Mouse (Mus musculus): ENCODE results near the gene Dcst1.

Gene Dcst1

DNA sequence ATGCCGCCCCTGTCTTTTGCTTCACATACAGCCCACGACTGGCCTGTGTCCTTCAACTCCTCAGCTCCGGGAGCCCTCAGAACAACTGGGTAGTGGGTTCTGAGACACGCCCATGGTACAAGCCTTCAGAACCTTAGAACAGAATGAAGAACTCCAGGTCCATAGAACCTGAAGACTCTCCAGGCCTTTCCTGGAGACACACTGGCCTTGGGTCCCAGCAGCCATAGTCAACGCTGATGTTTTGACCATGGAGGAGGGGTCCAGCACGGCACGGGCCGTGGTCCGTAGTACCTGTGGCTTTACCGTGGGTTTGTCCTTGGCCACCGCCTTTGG, at the start of gene Dcst1:
Gene Dcst1 (minus strand): TSS at position 101 of the 333 bp plus-strand sequence.
- DNase-seq (ENCODE audit: low read depth, low spot score): no peak

DNA sequence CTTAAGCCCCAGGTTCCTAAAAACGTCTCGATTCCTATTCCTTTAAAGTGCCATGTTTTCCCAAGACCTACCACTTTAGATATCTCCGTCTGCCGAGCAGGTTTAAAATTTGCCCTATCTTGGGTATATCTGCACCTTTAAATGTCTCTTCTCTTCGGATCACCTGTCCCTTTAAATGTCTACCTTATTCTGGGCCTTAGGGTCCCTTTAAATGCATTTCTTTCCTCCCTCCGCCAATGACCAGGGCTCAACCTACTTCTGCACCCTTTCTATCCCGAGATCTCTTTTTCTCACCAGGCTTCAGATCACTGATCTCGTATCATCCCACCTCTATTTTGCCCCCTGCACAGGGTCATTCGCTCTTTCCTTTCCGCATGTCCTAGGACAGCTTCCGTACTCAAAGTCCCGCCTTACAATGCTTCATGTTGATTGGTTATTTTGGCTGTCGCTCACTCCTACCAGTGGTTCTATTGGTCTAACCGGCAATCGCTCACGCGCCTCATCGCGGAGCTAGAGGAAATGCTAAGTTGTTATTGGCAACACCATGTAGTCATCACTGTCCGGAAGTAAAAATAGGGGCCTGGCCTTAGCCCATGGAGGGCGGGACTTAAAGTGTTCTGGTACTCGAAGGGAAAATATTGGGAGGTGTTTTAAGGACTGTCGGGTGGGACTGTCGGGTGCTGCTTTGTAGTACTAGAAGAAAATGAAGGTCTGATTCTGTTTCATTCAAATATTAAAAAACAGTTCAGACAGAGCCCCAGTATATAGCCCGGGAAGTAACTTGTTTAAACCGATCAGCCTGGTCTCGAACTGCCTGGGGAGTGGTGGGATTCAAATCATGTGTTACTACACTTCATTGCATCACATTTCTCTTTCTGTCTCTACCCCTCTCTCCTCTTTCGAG, 46.7 kb upstream of the Dcst1 start, which contains the start of gene Flad1:
Gene Flad1 (minus strand): TSS at position 381 of the 904 bp plus-strand sequence.
- peak; percentile 99 for DNase-seq (ENCODE audit: low read depth, low spot score)

DNA sequence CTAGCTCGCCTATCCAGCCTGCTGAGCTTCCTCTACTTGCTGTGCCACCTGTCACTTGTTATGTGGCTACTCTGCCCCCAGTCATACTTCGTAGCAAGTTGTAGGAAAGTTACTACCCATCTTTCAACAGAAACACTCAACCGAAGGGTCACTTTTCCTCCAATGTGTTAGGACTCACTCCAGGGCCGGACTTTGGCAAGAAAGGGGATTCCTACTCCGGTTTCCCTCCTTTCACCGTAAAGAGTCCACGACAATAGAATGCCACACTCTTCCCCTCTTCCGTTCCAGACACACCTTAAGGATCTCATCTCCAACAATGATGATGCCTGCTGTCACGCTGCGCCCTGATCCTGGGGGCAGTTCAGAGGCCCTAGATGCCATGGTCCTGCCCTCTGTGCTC, 45.8 kb upstream of the Dcst1 start:
- DNase-seq (ENCODE audit: low read depth, low spot score): no peak

DNA sequence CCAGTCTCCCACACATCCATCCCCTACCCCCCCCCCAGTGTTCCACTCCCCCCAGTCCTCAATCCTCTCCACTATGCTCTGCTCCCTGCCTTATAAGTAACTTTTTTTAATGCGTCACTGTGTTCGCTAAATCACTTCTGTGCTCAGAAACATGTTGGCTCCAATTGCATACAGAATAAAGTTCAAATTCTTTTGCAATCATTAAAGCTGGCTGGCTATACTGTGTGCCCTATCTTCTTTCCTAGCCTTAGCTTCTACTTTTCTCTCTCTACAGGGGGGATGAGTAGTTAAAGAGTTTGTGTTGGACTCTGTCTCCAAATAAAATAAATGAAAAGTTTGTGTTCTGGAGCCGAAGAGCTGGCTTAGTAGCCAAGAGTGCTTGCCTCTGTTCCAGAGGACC, 44.6 kb upstream of the Dcst1 start:
- DNase-seq (ENCODE audit: low read depth, low spot score): no peak

DNA sequence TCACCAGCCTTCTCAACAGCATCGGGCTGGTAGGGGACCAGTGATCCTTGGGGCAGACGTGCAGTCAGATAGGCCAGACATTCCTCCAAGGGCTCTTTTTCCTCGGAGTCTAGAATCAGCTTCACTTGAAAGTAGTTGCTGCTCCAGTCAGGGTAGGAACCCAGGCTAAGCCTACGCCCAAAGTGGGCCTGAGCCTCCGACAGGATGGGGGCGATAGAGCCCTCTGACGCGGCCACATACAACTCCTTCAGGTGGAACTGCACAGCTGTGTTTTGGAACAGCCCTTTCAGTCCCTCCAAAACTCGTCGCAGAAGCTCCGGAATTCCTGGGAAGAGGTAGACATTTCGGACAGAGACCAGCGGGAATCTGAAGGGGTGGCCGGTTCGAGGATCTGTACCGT, 43.4 kb upstream of the Dcst1 start:
- DNase-seq (ENCODE audit: low read depth, low spot score): no peak

DNA sequence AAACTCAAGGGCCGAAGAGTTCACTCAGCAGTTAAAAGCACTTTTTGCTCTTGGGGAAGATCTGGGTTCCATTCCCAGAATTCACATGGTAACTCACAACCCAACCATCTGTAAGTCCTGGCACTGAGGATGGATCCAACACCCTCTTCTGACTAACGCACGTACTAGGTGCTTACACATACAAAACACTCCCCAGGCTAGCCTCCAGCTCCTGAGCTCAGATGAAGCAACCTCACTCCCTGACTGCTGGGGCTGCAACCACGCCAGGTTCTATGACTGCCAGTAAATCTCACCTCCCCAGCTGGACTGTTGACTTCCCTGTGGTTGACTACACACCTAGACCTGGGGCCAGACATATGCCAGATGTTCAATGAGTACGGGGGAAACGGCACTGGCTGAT, 41.8 kb upstream of the Dcst1 start:
- DNase-seq (ENCODE audit: low read depth, low spot score): no peak

DNA sequence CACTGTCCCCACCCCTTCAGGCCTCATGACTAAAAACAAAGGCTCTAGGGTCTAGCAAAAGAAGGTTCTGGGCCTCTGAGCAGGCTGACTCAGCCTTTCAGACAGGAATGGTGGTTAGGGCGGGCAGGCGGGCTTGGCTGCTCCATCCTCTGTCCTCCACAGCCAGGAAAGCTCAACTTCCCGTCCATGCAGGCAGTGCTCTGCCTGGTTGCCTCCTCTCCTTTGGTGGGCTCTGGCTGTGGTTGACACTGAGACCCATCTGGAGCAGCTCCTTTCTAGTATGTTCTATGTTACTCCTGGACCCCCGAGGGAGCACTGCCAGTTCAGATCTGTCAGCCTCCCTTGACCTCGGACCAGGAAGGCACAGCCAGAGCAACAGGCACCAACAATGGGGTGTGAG, 37.6 kb upstream of the Dcst1 start, which contains the start of gene Lenep:
Gene Lenep (minus strand): TSS at position 101 of the 400 bp plus-strand sequence.
- DNase-seq (ENCODE audit: low read depth, low spot score): no peak

DNA sequence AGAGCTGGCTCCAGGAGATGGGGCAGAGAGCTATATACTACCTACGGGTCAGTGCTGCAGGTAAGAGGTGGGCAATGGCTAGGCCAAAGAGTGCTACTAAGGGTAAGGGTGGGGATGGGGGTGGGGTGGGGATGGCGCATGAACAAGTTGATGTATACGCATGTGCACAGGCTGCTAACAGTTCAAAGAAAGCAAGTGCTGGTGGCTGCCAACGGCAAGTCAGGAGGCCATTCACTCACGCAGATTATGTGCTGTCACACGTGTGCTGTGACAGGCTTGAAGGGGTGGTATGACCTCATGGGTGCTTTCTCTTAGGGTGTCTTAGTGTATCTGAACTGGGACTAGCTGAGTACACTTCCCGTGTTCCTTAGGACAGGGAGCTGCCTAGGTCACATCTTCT, 36.3 kb upstream of the Dcst1 start:
- DNase-seq (ENCODE audit: low read depth, low spot score): no peak

DNA sequence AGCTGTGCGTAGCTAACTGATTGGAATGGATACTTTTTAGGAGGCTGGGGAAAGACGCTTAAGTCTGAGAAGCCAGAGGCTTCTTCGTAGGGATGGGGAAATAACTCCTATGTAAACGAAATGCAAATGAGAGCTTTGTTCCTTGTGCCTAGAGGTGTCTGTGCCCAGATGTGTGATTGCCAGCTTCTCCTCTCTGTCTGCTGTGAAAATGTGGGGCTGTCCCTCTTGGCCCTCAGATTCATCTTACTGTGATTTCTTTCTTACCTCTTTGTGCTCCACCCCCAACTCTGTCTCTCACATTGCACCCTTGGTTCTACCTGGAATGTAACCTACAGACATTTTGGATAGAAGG, 31.6 kb upstream of the Dcst1 start:
- no peak for DNase-seq (ENCODE audit: low read depth, low spot score)

DNA sequence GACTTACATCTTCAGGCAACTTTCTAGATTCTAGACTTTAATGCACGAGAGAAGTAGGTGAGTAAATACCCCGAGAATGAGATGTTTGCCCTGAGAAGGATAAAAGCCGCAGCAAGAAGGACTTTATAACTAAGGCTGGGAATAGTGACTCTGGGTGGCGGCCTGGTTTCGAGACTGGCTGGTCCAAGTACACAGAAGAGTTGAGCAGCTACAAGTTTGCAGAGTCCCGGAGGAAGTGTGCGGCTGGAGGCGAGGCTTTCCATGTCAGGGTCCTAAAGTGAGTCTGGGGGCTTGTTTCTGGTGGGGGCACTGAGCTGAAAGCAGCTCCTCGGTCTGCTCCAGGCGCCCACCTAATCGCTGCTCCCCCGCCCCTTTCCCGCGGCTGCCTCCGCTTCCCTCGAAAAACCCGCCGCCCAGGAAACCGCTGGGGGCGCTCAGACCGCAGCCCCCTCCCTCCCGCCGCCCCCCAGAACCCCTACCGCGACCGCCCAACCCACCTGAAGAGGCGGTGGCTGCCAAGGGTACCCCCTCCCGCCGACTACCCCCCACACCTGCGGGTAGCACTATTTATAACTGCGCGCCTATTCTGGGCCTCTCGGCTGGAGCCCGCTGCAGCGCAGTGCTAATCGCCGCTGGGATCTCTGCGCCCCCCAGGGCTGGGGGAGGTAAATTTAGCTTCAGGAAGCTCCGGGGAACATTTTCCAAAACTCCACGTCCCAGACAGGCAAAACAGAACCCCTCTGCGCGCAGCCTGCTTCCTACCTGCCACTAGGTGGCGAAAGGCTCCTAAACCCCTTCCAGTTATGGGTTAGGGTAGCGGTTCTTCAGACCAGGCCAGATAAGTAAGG, 31.0 kb upstream of the Dcst1 start:
- no peak for DNase-seq (ENCODE audit: low read depth, low spot score)

DNA sequence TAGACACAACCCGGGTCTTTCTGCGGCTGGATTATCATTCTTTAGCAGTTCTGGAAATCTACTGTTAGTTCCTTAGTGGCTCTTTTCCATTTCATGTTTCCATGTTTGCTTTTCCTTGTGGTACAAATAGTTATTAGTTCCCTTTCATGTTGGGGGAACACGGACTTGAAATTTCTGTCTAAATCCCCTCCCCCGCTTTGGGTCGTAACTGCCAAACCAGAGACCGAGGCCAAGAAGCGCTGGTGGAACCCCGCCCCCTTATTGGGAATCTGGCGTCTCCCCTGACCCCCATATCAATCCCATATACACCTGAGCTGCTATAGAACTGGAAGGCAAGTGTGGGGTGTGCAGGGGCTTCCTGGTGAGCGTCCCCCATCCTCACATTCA, 30.4 kb upstream of the Dcst1 start:
- no peak for DNase-seq (ENCODE audit: low read depth, low spot score)

DNA sequence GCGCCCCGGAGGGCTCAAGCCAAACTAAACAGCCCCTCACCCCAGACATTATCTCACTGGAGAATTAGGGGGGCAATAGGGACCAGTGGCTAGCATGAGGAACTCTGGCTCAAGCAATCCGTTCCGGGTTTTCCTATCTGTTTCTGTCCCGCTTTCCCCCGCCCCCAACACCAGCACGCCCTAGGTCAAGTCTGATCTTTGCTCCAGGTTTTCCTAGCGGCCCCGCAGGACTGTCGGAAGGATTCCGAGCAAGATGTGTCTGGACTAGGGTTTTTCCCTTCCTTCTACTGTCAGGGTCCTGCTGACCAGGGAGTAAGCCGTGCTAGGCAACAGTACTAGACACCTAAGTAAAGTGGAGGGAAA, 29.8 kb upstream of the Dcst1 start:
- DNase-seq (ENCODE audit: low read depth, low spot score): no peak

DNA sequence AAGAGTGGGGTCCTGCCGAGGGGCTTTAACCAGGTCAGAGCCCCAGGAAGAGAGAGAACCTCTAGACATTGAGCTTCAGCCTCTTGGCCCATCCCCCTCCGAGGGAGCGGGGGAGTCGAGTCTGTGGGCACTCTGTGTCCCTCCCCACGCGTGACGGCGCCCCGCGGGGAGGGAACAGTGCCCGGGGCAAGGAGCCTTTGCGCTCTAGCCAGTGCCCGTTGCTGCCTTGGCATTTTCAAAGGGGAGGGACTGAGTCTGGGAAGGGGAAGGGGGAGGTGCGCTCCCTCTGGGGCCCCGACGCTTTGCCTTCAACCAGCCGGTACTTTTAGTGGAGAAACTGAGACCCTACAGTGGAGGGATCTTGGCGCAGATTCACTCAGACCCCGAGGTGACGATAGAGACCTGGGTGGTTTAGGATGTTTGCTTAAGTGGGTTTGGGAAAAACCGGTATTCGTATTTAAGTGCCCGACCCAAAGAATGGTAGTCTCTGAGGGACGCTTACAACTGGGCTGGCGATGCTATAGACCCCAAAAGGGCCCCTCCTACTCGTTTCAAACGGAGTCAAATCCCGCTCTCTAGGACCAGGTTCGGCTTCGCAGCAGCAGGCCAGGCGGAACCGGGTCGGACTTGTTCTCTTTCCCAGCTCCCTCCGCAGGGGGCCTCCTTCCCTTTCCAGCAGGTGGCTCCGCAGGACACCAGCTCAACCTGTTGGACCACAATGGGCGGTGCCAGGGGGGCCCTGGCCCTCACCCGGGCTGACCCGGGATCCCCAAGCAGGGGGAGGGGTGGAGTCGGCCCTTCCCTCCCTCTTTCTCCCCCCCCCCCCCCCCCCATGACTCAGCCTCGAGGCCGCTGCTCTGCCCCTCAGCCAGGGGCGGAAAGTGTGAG, 29.2 kb upstream of the Dcst1 start, which contains the start of gene Zbtb7b:
Gene Zbtb7b (minus strand): TSS at position 771 of the 888 bp plus-strand sequence.
- no peak for DNase-seq (ENCODE audit: low read depth, low spot score)

DNA sequence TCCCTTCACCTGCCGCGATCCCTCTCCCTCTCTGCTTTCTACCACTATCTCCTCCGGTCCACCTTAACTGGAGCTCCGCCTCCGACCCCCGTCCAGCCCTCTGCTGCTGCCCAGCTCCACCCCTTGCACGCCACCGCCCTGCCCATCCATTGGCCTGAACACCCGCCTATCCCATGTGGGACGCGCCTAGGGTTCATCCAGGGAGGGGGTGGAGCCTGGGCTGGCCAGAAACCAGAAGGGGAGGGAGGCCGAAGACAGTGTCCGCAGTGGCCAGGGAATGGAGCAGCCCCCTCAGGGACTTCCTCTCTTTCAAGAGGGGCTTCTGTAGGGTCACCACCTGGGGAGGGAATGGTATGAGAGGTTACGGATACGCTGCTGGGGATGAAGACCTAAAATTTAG, 28.6 kb upstream of the Dcst1 start:
- DNase-seq (ENCODE audit: low read depth, low spot score): peak; percentile 90

DNA sequence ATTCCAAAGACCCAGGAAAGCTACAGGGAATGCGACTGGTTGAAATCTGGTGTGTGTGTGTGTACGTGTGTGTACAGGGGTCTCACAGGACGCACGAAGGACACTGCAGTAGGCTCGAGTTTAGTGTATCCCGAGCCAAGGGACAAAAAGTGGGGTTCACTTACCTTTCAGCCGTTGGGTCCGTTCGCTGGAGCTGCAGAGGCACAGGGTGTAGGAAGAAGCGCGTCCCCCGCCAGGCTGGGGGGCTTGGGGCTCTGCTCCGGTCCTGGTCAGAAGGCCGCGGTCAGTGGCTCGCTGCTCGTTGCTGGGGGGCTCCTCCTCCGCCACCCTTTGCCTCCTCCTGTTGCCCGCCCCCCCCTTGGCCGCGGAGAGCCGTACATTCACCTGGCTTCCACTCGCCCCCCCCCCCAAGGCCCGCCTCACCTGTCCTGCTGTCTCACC, 27.8 kb upstream of the Dcst1 start:
- no peak for DNase-seq (ENCODE audit: low read depth, low spot score)

DNA sequence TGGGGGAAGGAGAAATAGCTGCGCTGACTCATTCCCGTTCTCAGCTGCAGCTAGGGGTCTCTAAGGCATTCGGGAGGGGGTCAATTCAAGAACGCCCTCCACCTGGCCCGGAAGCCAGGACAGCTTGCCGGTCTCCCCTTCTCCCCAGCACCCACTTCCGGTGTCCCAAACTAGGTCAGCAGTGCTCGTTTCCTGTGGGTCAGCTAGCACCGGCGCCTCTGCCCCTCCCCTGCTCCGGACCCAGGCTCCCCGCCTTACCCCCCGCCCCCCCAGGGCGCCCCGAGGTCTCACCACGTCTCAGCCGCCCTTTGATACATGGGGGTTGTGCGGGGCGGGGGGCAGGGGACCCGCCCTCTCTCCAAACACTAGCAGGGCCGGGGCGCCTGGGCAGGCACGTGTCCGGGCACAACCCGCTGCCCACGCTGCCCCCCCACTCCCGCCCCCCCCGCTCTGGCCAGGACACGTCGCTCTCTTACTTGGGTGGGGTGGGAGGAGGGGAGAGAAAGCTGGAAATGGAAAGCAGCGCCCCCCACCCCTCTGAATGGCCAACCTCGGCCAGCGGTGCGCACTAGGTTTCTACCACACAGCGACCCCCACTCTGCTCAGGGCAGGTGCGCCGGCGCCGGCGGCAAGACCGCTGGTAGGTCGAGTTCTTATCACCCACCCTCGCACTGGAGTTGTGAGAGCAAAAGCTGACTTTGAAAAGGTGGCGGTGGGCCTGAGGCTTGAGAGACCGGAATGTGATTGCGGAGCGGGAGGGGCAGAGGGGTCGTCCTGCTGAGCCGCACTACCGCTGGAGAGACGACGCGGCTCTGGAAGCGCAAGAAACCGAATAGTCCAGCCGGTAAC, 26.8 kb upstream of the Dcst1 start:
- no peak for DNase-seq (ENCODE audit: low read depth, low spot score)

DNA sequence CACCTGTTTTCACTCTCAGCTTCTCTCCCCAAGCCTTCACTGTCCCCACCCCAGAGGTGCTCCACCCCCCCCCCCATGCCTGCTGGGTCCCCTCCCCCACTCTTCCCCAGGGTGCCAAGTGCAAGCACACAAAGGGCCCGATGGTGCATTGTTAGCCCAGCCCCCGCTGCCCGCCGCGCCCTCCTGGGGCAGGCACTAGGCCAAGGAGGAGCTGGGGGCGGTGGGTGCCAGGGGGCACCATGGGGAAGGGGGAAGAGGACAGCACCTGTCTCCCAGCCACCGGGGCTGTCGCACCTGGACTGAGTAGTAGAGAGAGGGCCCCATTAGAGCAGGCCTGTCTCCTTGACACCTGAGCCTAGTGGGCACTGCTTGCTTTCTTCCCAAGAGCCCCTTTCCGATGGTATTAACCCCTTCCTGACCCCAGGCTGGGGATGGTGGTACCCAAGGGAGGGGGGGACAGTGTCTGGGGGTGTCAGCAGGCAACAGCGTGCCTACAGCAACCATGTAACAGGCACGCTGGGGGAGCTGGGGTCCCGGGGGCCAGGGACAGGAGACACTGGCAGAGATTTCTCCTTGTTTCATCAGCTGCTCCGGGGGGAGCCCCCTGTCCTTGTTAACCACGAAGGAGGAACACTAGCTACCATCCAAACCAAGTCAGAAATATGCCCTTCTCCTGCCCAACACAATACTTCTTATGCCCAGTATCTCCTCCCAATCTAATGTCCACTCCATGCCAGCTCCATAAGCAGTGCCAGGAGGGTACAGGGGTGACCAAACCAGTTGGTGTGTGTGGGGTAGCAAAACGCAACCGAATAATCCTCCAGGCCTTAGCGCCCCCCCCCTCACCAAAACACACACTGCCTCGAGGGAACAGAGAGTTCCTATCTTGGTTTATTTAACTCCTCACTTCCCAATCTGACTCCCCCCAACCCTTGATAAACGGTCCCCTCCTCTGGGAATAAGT, 25.9 kb upstream of the Dcst1 start:
- DNase-seq (ENCODE audit: low read depth, low spot score): no peak

DNA sequence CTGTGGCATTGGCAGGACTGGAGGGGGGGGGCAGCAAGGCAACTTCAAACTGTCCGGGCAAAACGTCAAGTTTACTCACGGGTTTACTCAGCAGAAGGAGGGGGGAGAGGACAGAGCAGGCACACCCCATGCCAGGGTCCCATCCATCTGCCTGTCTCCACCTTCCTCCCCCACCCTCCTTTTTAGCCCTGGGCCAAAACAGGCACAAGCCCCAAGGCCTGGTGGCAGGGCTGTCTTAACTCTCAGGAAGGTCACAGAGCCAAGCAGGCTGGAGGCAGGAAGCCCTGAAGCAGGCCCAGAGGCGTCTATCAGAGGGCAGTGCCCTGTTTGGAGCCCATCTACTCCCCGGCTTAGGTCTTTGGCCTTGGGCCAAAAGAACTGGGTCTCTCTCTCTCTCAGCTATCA, 25.1 kb upstream of the Dcst1 start:
- DNase-seq (ENCODE audit: low read depth, low spot score): no peak

DNA sequence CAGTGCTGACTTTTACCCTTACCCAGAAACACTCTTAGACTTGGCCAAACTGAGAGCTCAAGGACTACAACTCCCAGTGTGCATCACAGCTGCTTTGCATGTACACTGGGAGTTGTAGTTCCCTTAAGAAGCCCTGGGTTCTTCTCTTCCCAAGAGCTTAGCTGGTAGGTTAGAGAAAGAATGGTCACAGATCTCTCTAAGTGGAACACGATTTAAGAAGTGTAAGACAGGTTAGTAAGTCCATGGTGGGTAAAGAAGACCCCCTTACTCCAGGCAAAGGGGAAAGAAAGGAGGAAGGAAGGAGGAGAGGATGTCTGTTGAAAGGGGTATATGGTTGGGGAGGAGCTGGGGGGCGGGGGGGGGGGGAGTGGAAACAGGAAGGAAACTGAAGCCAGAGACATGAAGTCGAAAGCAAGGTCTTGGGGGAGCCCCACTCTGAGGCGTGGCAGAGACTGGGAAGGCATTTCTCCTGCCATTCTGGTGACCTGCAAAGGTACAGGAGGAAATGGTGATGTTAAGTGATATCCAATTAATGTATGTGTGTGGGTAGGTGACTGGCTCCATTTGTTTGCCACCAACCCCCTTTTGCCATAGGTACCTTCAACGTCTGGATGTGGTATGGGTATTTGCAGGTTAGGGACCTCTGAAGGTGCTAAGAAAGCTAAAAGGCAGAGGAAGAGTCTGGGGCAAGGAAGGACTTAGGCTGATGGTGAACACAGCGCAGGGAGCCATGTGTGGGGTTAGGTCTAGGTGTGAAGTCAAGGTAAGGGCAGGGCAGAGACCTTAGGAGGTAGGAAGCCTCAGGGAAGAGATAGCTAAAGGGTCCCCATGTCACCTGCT, 24.1 kb upstream of the Dcst1 start:
- DNase-seq (ENCODE audit: low read depth, low spot score): no peak
